Mouse (Mus musculus): Measurements from ENCODE around the gene Slc44a5. TPM values are rescaled to one million over a fixed set of nuclear protein-coding genes. Genes with fewer than 3 reads are reported as not detected.

The Slc44a5 gene
- polyA plus RNA-seq, 1 experiment: 0.11 TPM

- peak in 1 of 2 experiments; percentile 18 for DNase-seq (ENCODE audit: low read depth in 1 of 2, low spot score in 2 of 2)
These were observed 11.4 kb downstream of the Slc44a5 start for GRCm38 (mm10) chr3:153984428-153985340.

DNA sequence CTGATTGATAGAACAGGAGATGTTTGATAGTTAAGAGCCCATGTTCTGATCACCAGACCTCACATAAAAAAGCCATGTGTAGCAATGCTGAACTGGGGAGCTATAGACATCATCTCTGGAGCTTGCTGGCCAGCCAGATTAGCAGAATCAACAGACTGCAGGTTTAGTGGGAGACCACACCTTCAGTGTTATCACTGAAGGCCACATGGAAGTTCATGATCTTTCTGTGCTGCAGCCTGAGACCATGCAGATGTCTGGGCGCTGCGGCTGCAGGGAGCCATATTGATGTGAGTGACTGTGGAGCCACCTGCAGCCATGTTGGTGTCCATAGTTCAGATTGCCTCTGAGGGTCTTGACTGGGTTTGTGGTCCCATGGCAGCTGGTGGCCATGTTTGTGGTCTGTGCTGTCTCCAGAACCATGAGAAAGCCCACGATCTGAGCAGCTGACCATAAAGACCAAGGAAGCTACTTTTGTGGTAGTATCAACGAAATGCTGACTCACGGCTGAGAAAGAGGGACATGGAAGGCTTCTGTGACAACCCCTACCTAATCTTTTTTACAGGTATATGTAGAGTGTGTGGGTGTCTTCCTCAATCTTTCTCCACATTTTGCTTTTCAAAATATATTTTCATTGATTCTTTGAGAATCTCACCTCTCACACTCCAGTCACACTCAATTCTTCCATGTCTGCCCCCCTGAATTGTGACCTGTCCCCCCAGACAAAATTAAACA is 26.7 kb downstream of the Slc44a5 start:
- no peaks in the 10 kb centered on the region for H3K27me3 ChIP-seq (ENCODE audit: control insufficient read depth, insufficient read depth, low read length)
- WGBS: 81% methylated on average over 5 of the region's 5 CpGs
- DNase-seq (ENCODE audit: low read depth in 1 of 2, low spot score in 2 of 2): no peak
- no peak overlapping the region for H3K4me3 ChIP-seq (ENCODE audit: extremely low read depth, insufficient read depth, insufficient read length)
- TF ChIP-seq CTCF (IDR thresholded peaks at IDR 0.05; ENCODE audit: extremely low read depth, insufficient read depth, insufficient read length, insufficient replicate concordance) (no peak), POLR2A (IDR thresholded peaks at IDR 0.05; ENCODE audit: low read depth, low read length) (no peak)
- no peaks in the 10 kb centered on the region for H3K4me1 ChIP-seq (ENCODE audit: control insufficient read depth, insufficient read depth, insufficient read length)
- no peaks in the 10 kb centered on the region for H3K36me3 ChIP-seq (ENCODE audit: control insufficient read depth, insufficient read depth, low read length)
- no peak overlapping the region for H3K27ac ChIP-seq (ENCODE audit: insufficient read depth, low read length)

More at GRCm38 (mm10) chr3:153984428-153985340, 11.4 kb downstream of the Slc44a5 start:
- H3K4me1 ChIP-seq (ENCODE audit: control insufficient read depth, insufficient read depth, insufficient read length): no peaks in the 10 kb centered on the region
- H3K36me3 ChIP-seq (ENCODE audit: control insufficient read depth, insufficient read depth, low read length): no peaks in the 10 kb centered on the region
- WGBS: 55% methylated on average over 10 of the region's 10 CpGs
- no peak overlapping the region for H3K27ac ChIP-seq (ENCODE audit: insufficient read depth, low read length)
- H3K4me3 ChIP-seq (ENCODE audit: extremely low read depth, insufficient read depth, insufficient read length): no peak overlapping the region
- H3K27me3 ChIP-seq (ENCODE audit: control insufficient read depth, insufficient read depth, low read length): no peaks in the 10 kb centered on the region
- TF ChIP-seq POLR2A (IDR thresholded peaks at IDR 0.05; ENCODE audit: low read depth, low read length) (no peak), CTCF (IDR thresholded peaks at IDR 0.05; ENCODE audit: extremely low read depth, insufficient read depth, insufficient read length, insufficient replicate concordance) (no peak; the same call in 1 of the 2 replicates)

- Histone ChIP-seq H3K27ac (ENCODE audit: insufficient read depth, low read length) (no peak overlapping the region), H3K4me1 (ENCODE audit: control insufficient read depth, insufficient read depth, insufficient read length) (no peaks in the 10 kb centered on the region), H3K4me3 (ENCODE audit: extremely low read depth, insufficient read depth, insufficient read length) (no peak overlapping the region), H3K36me3 (ENCODE audit: control insufficient read depth, insufficient read depth, low read length) (no peaks in the 10 kb centered on the region), H3K27me3 (ENCODE audit: control insufficient read depth, insufficient read depth, low read length) (no peaks in the 10 kb centered on the region)
- WGBS: 81% methylated on average over 5 of the region's 5 CpGs
- no peak for DNase-seq (ENCODE audit: low read depth in 1 of 2, low spot score in 2 of 2)
- TF ChIP-seq CTCF (IDR thresholded peaks at IDR 0.05; ENCODE audit: extremely low read depth, insufficient read depth, insufficient read length, insufficient replicate concordance) (no peak), POLR2A (IDR thresholded peaks at IDR 0.05; ENCODE audit: low read depth, low read length) (no peak)
These were observed 28.1 kb downstream of the Slc44a5 start for GRCm38 (mm10) chr3:154001348-154001747.

- H3K36me3 ChIP-seq (ENCODE audit: control insufficient read depth, insufficient read depth, low read length): no peaks in the 10 kb centered on the region
- no peak for DNase-seq (ENCODE audit: low read depth in 1 of 2, low spot score in 2 of 2)
- H3K27ac ChIP-seq (ENCODE audit: insufficient read depth, low read length): no peak overlapping the region
- H3K27me3 ChIP-seq (ENCODE audit: control insufficient read depth, insufficient read depth, low read length): no peaks in the 10 kb centered on the region
- 93% methylated on average over 4 of the region's 4 CpGs for WGBS
- TF ChIP-seq POLR2A (IDR thresholded peaks at IDR 0.05; ENCODE audit: low read depth, low read length): no peak
- no peak for TF ChIP-seq CTCF (IDR thresholded peaks at IDR 0.05; ENCODE audit: extremely low read depth, insufficient read depth, insufficient read length, insufficient replicate concordance)
- no peak overlapping the region for H3K4me3 ChIP-seq (ENCODE audit: extremely low read depth, insufficient read depth, insufficient read length)
- H3K4me1 ChIP-seq (ENCODE audit: control insufficient read depth, insufficient read depth, insufficient read length): no peaks in the 10 kb centered on the region
These were observed 73.6 kb downstream of the Slc44a5 start for GRCm38 (mm10) chr3:154046876-154047275.

- TF ChIP-seq CTCF (IDR thresholded peaks at IDR 0.05; ENCODE audit: extremely low read depth, insufficient read depth, insufficient read length, insufficient replicate concordance): no peak
- TF ChIP-seq POLR2A (IDR thresholded peaks at IDR 0.05; ENCODE audit: low read depth, low read length): no peak
- Histone ChIP-seq H3K27ac (ENCODE audit: insufficient read depth, low read length) (no peak overlapping the region), H3K27me3 (ENCODE audit: control insufficient read depth, insufficient read depth, low read length) (no peaks in the 10 kb centered on the region), H3K4me1 (ENCODE audit: control insufficient read depth, insufficient read depth, insufficient read length) (no peaks in the 10 kb centered on the region), H3K36me3 (ENCODE audit: control insufficient read depth, insufficient read depth, low read length) (no peaks in the 10 kb centered on the region), H3K4me3 (ENCODE audit: extremely low read depth, insufficient read depth, insufficient read length) (no peak overlapping the region)
- no peak for DNase-seq (ENCODE audit: low read depth in 1 of 2, low spot score in 2 of 2)
- 80% methylated on average over 7 of the region's 7 CpGs for WGBS
These were observed 80.1 kb downstream of the Slc44a5 start for GRCm38 (mm10) chr3:154053331-154053730.

GRCm38 (mm10) chr3:154057464-154057863 is 84.2 kb downstream of the Slc44a5 start:
- no peak for DNase-seq (ENCODE audit: low read depth in 1 of 2, low spot score in 2 of 2)
- WGBS: 69% methylated on average over 2 of the region's 2 CpGs

More at GRCm38 (mm10) chr3:154057464-154057863, 84.2 kb downstream of the Slc44a5 start:
- Histone ChIP-seq H3K27me3 (ENCODE audit: control insufficient read depth, insufficient read depth, low read length) (no peaks in the 10 kb centered on the region), H3K4me1 (ENCODE audit: control insufficient read depth, insufficient read depth, insufficient read length) (no peaks in the 10 kb centered on the region), H3K36me3 (ENCODE audit: control insufficient read depth, insufficient read depth, low read length) (no peaks in the 10 kb centered on the region), H3K4me3 (ENCODE audit: extremely low read depth, insufficient read depth, insufficient read length) (no peak overlapping the region), H3K27ac (ENCODE audit: insufficient read depth, low read length) (no peak overlapping the region)
- no peak for TF ChIP-seq POLR2A (IDR thresholded peaks at IDR 0.05; ENCODE audit: low read depth, low read length)
- TF ChIP-seq CTCF (IDR thresholded peaks at IDR 0.05; ENCODE audit: extremely low read depth, insufficient read depth, insufficient read length, insufficient replicate concordance): no peak

Data from spleen, adult 2 months (tissue).